Mouse (Mus musculus): Measurements from ENCODE around the gene Ube2d2b.

DNA sequence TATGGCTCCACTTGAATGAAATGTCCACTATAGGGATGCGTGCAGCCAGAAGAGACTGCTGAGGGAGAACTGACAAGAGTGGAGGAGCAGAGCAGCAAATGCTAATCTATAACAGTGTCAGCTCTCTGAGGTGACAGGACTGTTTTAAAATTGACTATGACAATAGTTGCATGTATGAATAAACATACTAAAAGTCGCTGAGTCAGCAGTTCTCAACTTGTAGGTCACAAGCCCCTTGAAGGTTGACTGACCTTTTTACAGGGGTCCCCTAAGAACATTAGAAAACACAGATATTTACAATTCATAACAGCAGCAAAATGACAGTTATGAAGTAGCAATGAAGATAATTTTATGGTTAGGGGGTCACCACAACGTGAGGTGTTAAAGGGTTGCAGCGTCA lies 19.1 kb downstream of the Ube2d2b start:
- TF ChIP-seq CTCF (IDR thresholded peaks at IDR 0.05; ENCODE audit: low read depth, low read length) = no peak
- TF ChIP-seq POLR2A (IDR thresholded peaks at IDR 0.05; ENCODE audit: borderline replicate concordance, low read depth, low read length) = no peak
